Mouse (Mus musculus) gastrocnemius, postnatal 4 days (tissue): Measurements from ENCODE around the gene Nectin4. TPM values are rescaled to one million over a fixed set of nuclear protein-coding genes. Genes with fewer than 3 reads are reported as not detected.

Source experiments
- DNase-seq, 2 experiments: peaks; one replicate each; pipeline ENCODE4 v3.0.0; 2021 to 2022; ENCODE audit warnings: low spot score in 2 of 2, mixed read lengths in 2 of 2
- total RNA-seq, 2 experiments: library from RNA; stranded (reverse); gene quantifications; 2 replicates each; pipeline ENCODE4 v1.2.3; 2021

Nectin4 gene
- total RNA-seq, 2 experiments from 2014 or later: 0.21 to 0.25 TPM

- no peak for DNase-seq
These were observed 41.6 kb downstream of the Nectin4 start for GRCm38 (mm10) chr1:171411492-171411941.

- peak in 1 of 2 experiments; percentile 30 for DNase-seq
These were observed 42.1 kb downstream of the Nectin4 start for GRCm38 (mm10) chr1:171412001-171412441.

GRCm38 (mm10) chr1:171412446-171412845 is 42.5 kb downstream of the Nectin4 start:
- no peak for DNase-seq

GRCm38 (mm10) chr1:171413608-171414007 is 43.7 kb downstream of the Nectin4 start:
- no peak for DNase-seq

GRCm38 (mm10) chr1:171418660-171419059 is 48.8 kb downstream of the Nectin4 start, which contains the start of gene Tstd1:
Gene Tstd1, plus strand, starts transcription at chr1:171418872.
- no peak for DNase-seq

GRCm38 (mm10) chr1:171419291-171419882 is 49.5 kb downstream of the Nectin4 start:
- DNase-seq: no peak

- no peak for DNase-seq
These were observed 50.0 kb downstream of the Nectin4 start for GRCm38 (mm10) chr1:171419905-171420304.

GRCm38 (mm10) chr1:171422504-171423095 is 52.7 kb downstream of the Nectin4 start:
- DNase-seq: no peak

GRCm38 (mm10) chr1:171424638-171425037 is 54.7 kb downstream of the Nectin4 start:
- no peak for DNase-seq

- DNase-seq: no peak
These were observed 55.2 kb downstream of the Nectin4 start for GRCm38 (mm10) chr1:171425126-171425525.

GRCm38 (mm10) chr1:171432158-171432557 is 62.3 kb downstream of the Nectin4 start:
- no peak for DNase-seq

GRCm38 (mm10) chr1:171435288-171435814 is 65.5 kb downstream of the Nectin4 start:
- no peak for DNase-seq

- no peak for DNase-seq
These were observed 66.1 kb downstream of the Nectin4 start for GRCm38 (mm10) chr1:171435974-171436373.

GRCm38 (mm10) chr1:171437264-171438013 is 67.5 kb downstream of the Nectin4 start, which contains the start of gene F11r:
Gene F11r, plus strand, starts transcription at chr1:171437535.
- DNase-seq: peak in 1 of 2 experiments; percentile 38

Other genes with a start within 250 kb of the Nectin4 start
- 100 to 1,000 TPM; 458 to 496 TPM for gene Sdhc, start 219.5 kb upstream of the Nectin4 start, total RNA-seq
- 100 to 1,000 TPM; 476 to 539 TPM for gene Mpz, start 219.4 kb upstream of the Nectin4 start, total RNA-seq
- gene Pcp4l1, start 173.8 kb upstream of the Nectin4 start, total RNA-seq: 10 to 100 TPM in 1 of 2 experiments, 1 to 10 TPM in 1; 7.5 to 11.7 TPM
- gene Nr1i3, start 156.1 kb upstream of the Nectin4 start, total RNA-seq: under 1 TPM in 1 of 2 experiments, not detected in 1; 0.29 TPM
- gene Tomm40l, start 147.6 kb upstream of the Nectin4 start, total RNA-seq: 10 to 100 TPM; 33.4 to 39.7 TPM
- gene Apoa2, start 145.0 kb upstream of the Nectin4 start, total RNA-seq: 10 to 100 TPM in 1 of 2 experiments, 1 to 10 TPM in 1; 2.1 to 13.8 TPM
- gene Fcer1g, start 135.7 kb upstream of the Nectin4 start, total RNA-seq: 10 to 100 TPM; 18.7 to 28.7 TPM
- 10 to 100 TPM; 12.1 to 12.5 TPM for gene Adamts4, start 119.7 kb upstream of the Nectin4 start, total RNA-seq
- gene Ndufs2, start 118.7 kb upstream of the Nectin4 start, total RNA-seq: 100 to 1,000 TPM; 471 to 503 TPM
- 10 to 100 TPM; 18.5 to 19.5 TPM for gene B4galt3, start 99.8 kb upstream of the Nectin4 start, total RNA-seq
- 10 to 100 TPM; 22.6 to 25.8 TPM for gene Ppox, start 88.9 kb upstream of the Nectin4 start, total RNA-seq
- gene Usp21, start 82.1 kb upstream of the Nectin4 start, total RNA-seq: 10 to 100 TPM; 22.2 to 22.3 TPM
- gene Ufc1, start 75.1 kb upstream of the Nectin4 start, total RNA-seq: 10 to 100 TPM; 88.1 to 89.8 TPM
- 10 to 100 TPM; 33.5 to 33.6 TPM for gene Dedd, start 41.0 kb upstream of the Nectin4 start, total RNA-seq
- 10 to 100 TPM; 22.4 to 24.9 TPM for gene Nit1, start 24.5 kb upstream of the Nectin4 start, total RNA-seq
- 100 to 1,000 TPM in 1 of 2 experiments, 10 to 100 TPM in 1; 97.9 to 112 TPM for gene Pfdn2, start 24.4 kb upstream of the Nectin4 start, total RNA-seq
- under 1 TPM; 0.74 to 0.83 TPM for gene Klhdc9, start 9.3 kb upstream of the Nectin4 start, total RNA-seq
- gene Arhgap30, start 18.9 kb downstream of the Nectin4 start, total RNA-seq: 1 to 10 TPM; 3.3 to 3.5 TPM
- 10 to 100 TPM; 43.9 to 48.4 TPM for gene Usf1, start 41.2 kb downstream of the Nectin4 start, total RNA-seq
- gene Tstd1, start 48.8 kb downstream of the Nectin4 start, total RNA-seq: 1 to 10 TPM; 1.1 to 1.3 TPM
- gene F11r, start 67.4 kb downstream of the Nectin4 start, total RNA-seq: 10 to 100 TPM; 15.0 to 16.4 TPM
- gene Alyref2, start 133.4 kb downstream of the Nectin4 start, total RNA-seq: 1 to 10 TPM; 3.7 to 4.2 TPM
- not detected for gene Itln1, start 165.2 kb downstream of the Nectin4 start, total RNA-seq
- under 1 TPM in 1 of 2 experiments, not detected in 1; 0.23 TPM for gene Cd244a, start 189.1 kb downstream of the Nectin4 start, total RNA-seq
- under 1 TPM; 0.37 to 0.54 TPM for gene Ly9, start 237.3 kb downstream of the Nectin4 start, total RNA-seq